20 mouse cellular contexts compared by ENCODE assay signal in the genomic region with DNA sequence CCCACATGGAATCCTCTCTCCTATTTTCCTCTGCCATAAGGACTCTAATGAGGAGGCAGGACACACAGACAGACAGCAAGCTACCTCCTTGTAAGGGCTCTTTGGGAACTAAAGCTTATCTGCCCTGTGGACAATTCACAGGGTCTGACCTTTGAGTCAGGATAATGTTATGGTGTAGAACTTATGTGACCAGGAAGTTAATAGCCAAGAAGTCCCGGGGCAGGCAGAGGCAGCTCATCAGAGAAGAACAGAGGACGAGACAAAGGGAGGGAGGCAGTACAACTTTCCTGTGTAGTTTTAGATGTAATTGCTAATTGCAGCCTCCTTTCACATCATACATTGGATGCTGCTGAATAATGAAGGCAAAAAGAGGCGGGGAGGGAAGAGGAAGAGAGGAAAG. TPM values are rescaled to one million over a fixed set of nuclear protein-coding genes. Genes with fewer than 3 reads are reported as not detected.
"Had no signal": no experiment of that assay in that cellular context is flagged by ENCODE, and none has a peak within 500 bp of the region (broad histone marks: within the 10 kb centered on the region; RNA-seq: fewer than 3 reads in every experiment).

No protein-coding gene starts in this region.

- H3K9ac ChIP-seq: liver, embryonic 14.5 days; lung, embryonic 14.5 days; midbrain, embryonic 12.5 days; neural tube, embryonic 12.5 days; stomach, embryonic 15.5 days had no signal

- H3K4me1 ChIP-seq: midbrain, embryonic 12.5 days; neural tube, embryonic 12.5 days; stomach, embryonic 15.5 days had no signal

- H3K27ac ChIP-seq: liver, embryonic 14.5 days; midbrain, embryonic 10.5 days; midbrain, embryonic 12.5 days; neural tube, embryonic 12.5 days; stomach, embryonic 15.5 days; stomach, postnatal 0 days had no signal

- H3K36me3 ChIP-seq: midbrain, embryonic 10.5 days; midbrain, embryonic 12.5 days; neural tube, embryonic 12.5 days; stomach, embryonic 15.5 days had no signal

- H3K4me3 ChIP-seq: midbrain, embryonic 10.5 days; midbrain, embryonic 12.5 days; myocyte; neural tube, embryonic 12.5 days; stomach, embryonic 15.5 days had no signal

- DNase-seq: lung, adult 18-20 months; lung, embryonic 14.5 days; lung, postnatal 10 days; lung, postnatal 4 days; midbrain, embryonic 14.5 days; right cerebral cortex, postnatal 14 days; thymus, postnatal 25 days had no signal

- H3K4me2 ChIP-seq: lung, embryonic 14.5 days; midbrain, embryonic 12.5 days; neural tube, embryonic 12.5 days; stomach, embryonic 15.5 days had no signal

- H3K27me3 ChIP-seq: midbrain, embryonic 12.5 days; neural tube, embryonic 12.5 days; stomach, embryonic 15.5 days had no signal

- H3K9me3 ChIP-seq: midbrain, embryonic 10.5 days; midbrain, embryonic 12.5 days; neural tube, embryonic 12.5 days; stomach, embryonic 15.5 days had no signal

- ATAC-seq: midbrain, embryonic 16.5 days had no signal

RNA-seq across cellular contexts. Expression of a gene that starts 1.3 kb away (rescaled TPM):
- polyA plus RNA-seq: midbrain, embryonic 14.5 days; midbrain, embryonic 16.5 days; neural tube, embryonic 12.5 days; neural tube, embryonic 14.5 days had no signal

RNA-seq across cellular contexts. Expression of a gene that starts 5.7 kb away (rescaled TPM):
- total RNA-seq: megakaryocyte-erythroid progenitor cell, adult 5-6 weeks; neutrophil, adult 5-6 weeks had no signal
- polyA plus RNA-seq: lung, embryonic 14.5 days; lung, embryonic 16.5 days; midbrain, embryonic 10.5 days; midbrain, embryonic 12.5 days; midbrain, embryonic 14.5 days; midbrain, embryonic 16.5 days; neural tube, embryonic 12.5 days; neural tube, embryonic 14.5 days; stomach, embryonic 15.5 days; stomach, postnatal 0 days; urinary bladder, adult 2 months had no signal
